Mouse (Mus musculus): ENCODE results near the gene Thsd4. TPM values are rescaled to one million over a fixed set of nuclear protein-coding genes. Genes with fewer than 3 reads are reported as not detected.

The Thsd4 gene
- polyA plus RNA-seq, 1 experiment from 2014 or later = 3.3 TPM

DNA sequence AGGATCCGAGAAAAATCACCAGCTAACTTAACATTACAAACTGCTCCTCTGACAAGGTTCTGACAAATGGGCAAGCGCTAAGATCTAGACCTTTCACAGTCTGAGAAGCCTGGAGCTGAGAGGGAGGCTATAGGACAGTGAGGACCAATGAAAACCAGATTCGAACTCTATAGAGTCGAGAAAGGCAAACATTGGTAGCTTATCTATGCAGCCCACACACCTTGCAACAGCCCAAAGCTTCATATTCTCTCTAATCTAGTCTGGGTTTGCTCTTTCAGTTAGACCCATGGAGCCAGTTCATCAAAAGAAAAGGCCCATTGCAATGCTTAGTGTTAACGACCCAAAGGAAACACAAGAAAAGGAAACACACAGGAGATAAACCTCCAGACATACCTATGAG is 252.0 kb downstream of the Thsd4 start:
- no peak overlapping the region for H3K4me2 ChIP-seq
- no peaks in the 10 kb centered on the region for H3K27me3 ChIP-seq (replicated peaks)
- H3K4me3 ChIP-seq = no peak overlapping the region
- peak; percentile 86 for ATAC-seq
- no peaks in the 10 kb centered on the region for H3K36me3 ChIP-seq
- H3K4me1 ChIP-seq = peaks cover 31% of the 10 kb centered on the region
- peak overlapping the region; percentile 72 for H3K27ac ChIP-seq
- 43% methylated on average over 5 of the region's 5 CpGs for WGBS (ENCODE audit: insufficient replicate concordance)
- no peaks in the 10 kb centered on the region for H3K9me3 ChIP-seq (replicated peaks)
- no peak overlapping the region for H3K9ac ChIP-seq

DNA sequence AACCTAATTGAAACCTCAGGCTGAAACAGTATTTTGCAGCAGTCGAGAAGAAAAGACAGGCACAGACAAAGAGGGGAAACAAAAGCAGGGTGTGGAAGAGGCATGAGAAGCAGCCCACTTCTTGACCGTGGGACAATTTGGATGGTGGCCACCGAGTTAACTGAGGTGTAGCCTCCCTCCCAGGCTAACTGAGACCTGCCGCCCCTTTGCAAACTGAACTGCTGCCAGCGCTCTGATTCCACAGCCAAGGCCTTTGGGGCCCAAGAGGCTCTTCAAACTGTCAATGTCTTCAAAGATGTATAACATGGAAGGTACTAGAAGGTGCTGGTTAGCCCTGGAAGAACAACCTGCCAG is 254.6 kb downstream of the Thsd4 start:
- no peaks in the 10 kb centered on the region for H3K36me3 ChIP-seq
- 79% methylated on average over 5 of the region's 5 CpGs for WGBS (ENCODE audit: insufficient replicate concordance)
- no peaks in the 10 kb centered on the region for H3K9me3 ChIP-seq (replicated peaks)
- H3K4me3 ChIP-seq = no peak overlapping the region
- H3K27ac ChIP-seq = no peak overlapping the region
- H3K4me2 ChIP-seq = no peak overlapping the region
- no peaks in the 10 kb centered on the region for H3K27me3 ChIP-seq (replicated peaks)
- H3K9ac ChIP-seq = no peak overlapping the region
- no peak for ATAC-seq
- peaks cover 32% of the 10 kb centered on the region for H3K4me1 ChIP-seq

DNA sequence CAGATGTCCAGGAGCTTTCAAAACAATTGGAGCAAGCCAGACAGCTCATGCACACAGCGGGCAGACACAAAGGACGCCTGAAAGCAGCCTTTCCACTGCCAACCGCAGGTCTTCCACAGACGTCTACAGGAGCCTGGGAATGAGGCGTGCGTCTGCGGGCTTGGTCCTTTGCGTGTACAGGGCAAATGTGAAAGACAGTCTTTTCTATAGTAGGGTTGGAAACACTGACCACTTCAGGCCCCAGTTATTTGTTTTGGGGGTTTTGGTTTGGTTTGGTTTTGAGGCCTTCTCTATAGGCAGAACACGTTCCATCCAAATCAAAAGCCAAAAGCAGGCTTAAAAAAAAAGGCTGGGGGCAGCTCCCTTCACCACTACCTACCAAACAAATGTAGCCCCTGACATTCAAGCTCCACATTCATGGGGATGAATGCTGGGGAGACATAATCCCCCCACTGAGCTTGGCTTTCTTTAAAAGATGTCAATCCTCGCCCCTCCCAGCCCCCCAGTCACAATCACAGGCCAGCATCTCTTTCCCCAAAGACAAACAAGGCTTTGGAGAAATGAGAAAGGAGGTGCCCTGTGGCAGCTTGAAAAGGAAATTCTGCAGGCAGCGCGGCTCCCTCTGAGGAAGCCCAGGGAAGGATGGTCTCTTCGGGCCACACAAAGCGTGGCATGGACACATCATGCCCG is 255.1 kb downstream of the Thsd4 start:
- Histone ChIP-seq H3K4me1 (peaks cover 32% of the 10 kb centered on the region), H3K27me3 (replicated peaks) (no peaks in the 10 kb centered on the region), H3K4me2 (no peak overlapping the region), H3K27ac (no peak overlapping the region), H3K9ac (no peak overlapping the region), H3K4me3 (no peak overlapping the region), H3K36me3 (no peaks in the 10 kb centered on the region), H3K9me3 (replicated peaks) (no peaks in the 10 kb centered on the region)
- 80% methylated on average over 15 of the region's 15 CpGs for WGBS (ENCODE audit: insufficient replicate concordance)
- ATAC-seq = no peak

DNA sequence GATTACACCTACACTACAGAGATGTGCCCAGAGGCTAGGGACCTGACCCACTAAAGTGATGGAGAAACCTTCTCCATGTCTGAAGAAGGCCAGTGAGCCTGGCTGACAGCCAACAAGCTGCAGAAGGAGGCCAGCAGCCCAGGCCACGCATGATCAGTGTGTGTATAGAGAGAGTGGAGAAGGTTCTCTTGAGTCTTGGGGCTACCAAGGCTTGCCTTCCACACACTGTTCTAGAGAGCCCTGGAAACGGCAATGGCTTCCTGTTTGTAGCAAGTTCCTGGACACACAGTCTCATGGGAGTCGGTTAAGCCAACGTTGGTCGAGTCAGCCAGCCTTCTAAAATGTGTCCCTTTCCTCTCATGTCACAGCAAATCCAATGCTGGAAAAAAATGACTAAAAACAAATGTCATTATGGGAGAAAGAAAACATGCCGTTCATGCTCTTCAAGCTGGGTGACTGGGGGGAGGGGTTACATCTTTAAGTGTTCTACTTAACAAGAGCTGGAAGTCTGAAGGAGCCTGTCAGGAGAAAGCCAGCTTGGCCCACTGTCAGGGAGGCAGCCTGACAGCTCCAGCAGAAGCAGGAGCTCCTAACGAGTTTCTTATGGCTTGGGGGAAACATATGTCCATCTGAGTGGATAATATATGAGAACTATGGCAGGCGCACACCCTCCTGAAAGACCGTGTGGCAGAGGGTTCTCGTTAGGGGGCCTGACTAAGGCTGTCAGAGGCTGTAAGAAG is 257.1 kb downstream of the Thsd4 start:
- no peak for ATAC-seq
- H3K4me1 ChIP-seq = peaks cover 30% of the 10 kb centered on the region
- H3K9me3 ChIP-seq (replicated peaks) = no peaks in the 10 kb centered on the region
- no peaks in the 10 kb centered on the region for H3K27me3 ChIP-seq (replicated peaks)
- H3K36me3 ChIP-seq = no peaks in the 10 kb centered on the region
- no peak overlapping the region for H3K4me3 ChIP-seq
- H3K4me2 ChIP-seq = no peak overlapping the region
- no peak overlapping the region for H3K27ac ChIP-seq
- H3K9ac ChIP-seq = no peak overlapping the region
- 51% methylated on average over 10 of the region's 10 CpGs for WGBS (ENCODE audit: insufficient replicate concordance)

DNA sequence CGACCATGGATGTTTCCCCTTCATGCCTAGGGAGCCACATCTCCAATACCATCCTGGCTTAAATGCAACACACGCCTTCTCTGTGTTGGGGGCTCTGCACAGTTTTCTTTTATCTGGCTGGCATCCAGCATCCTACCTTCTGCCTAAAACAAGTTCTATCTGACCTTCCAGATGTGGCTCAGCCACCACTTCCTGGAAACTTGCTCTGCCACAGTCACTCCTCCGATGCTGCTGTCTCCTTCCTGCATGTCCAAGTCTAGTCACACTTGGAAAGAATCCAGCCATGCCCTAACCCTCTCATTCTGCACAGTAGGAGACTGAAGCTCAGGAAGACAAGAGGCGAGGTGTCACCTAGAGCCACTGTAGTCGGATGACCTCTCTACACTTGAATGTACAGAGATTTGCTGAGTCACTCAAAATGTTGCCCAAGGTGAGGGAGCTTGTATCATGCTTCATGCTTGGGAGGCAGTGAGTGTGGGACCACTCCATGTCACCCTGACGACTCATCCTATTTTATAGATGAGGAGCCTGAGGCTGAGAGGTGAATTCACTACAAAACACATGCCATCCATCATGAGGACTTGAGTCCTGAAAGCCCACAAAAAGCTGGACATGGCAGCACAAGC is 259.2 kb downstream of the Thsd4 start:
- WGBS (ENCODE audit: insufficient replicate concordance) = 32% methylated on average over 6 of the region's 6 CpGs
- ATAC-seq = peak; percentile 85
- H3K4me2 ChIP-seq = peak overlapping the region; percentile 31

DNA sequence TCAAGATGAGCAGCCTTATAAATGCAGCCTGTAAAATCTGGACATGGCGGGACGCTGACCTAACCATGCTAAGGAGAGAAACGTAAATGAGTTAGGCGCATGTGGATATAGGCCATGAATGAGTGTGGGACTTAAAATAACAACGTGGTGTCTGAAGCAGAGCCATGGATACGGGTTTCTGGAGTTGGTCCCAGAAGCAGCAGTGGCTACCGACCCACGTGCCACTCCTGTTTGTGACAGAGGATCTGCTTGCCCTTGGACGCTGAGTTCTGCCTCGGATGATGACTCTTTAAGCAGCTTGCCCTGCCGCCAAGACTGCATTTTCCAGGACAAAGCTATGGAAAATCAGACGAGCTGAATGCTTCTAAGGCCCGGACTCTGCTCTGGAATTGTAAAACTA is 262.2 kb downstream of the Thsd4 start:
- ATAC-seq = no peak
- H3K27me3 ChIP-seq (replicated peaks) = no peaks in the 10 kb centered on the region
- WGBS (ENCODE audit: insufficient replicate concordance) = 76% methylated on average over 13 of the region's 13 CpGs
- H3K9ac ChIP-seq = no peak overlapping the region
- no peak overlapping the region for H3K27ac ChIP-seq
- no peak overlapping the region for H3K4me3 ChIP-seq
- H3K4me1 ChIP-seq = peaks cover 46% of the 10 kb centered on the region
- H3K36me3 ChIP-seq = no peaks in the 10 kb centered on the region
- H3K4me2 ChIP-seq = no peak overlapping the region
- H3K9me3 ChIP-seq (replicated peaks) = no peaks in the 10 kb centered on the region

More for the DNA sequence above, 259.2 kb downstream of the Thsd4 start:
- Histone ChIP-seq H3K9me3 (replicated peaks) (no peaks in the 10 kb centered on the region), H3K27ac (no peak overlapping the region; the same call in 1 of the 2 replicates), H3K36me3 (no peaks in the 10 kb centered on the region), H3K4me1 (peaks cover 33% of the 10 kb centered on the region), H3K9ac (no peak overlapping the region), H3K4me3 (no peak overlapping the region), H3K27me3 (replicated peaks) (no peaks in the 10 kb centered on the region)

DNA sequence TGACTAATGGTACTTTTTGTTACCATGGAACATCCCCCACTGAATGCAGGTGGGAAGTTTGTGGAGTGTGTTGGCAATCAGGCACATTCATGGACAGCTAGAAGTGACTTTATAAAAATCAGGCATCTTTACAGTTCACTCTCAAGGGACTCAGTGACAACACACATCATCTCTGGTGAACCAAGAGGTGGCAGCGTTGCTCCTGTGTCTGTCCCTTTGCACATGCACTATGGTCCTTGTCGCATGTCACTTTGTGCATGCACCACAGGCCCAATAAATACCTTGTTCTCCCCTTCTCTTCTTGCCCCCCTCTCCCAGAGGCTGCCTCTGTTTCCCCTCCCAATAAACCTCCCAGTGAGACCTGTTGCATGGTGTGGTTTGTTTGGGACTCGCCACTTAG is 270.1 kb downstream of the Thsd4 start:
- H3K4me2 ChIP-seq = no peak overlapping the region
- H3K4me3 ChIP-seq = no peak overlapping the region
- no peaks in the 10 kb centered on the region for H3K36me3 ChIP-seq
- H3K27ac ChIP-seq = no peak overlapping the region
- H3K27me3 ChIP-seq (replicated peaks) = no peaks in the 10 kb centered on the region
- WGBS (ENCODE audit: insufficient replicate concordance) = 61% methylated on average over 3 of the region's 3 CpGs
- no peak for ATAC-seq
- H3K4me1 ChIP-seq = peaks cover 17% of the 10 kb centered on the region
- no peak overlapping the region for H3K9ac ChIP-seq
- H3K9me3 ChIP-seq (replicated peaks) = no peaks in the 10 kb centered on the region

DNA sequence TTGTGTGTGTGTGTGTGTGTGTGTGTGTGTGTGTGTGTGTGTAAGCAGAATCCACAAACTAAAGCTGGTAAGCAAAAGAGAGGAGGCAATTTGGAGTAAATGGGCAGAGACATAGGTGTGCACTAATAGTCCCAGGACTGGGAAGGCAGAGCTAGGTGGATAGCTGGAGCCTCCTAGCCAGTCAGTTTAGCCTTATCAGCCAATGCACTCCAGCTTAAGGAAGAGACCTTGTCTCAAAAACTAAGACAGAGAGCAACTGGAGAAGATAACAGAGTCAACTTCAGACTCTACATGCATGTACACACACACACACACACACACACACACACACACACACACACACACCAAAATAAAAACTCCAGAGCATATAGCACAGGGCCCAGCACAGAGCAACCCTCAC is 271.4 kb downstream of the Thsd4 start:
- H3K4me2 ChIP-seq = no peak overlapping the region
- ATAC-seq = peak; percentile 59; the same call in 1 of the 2 replicates
- no peaks in the 10 kb centered on the region for H3K9me3 ChIP-seq (replicated peaks)
- no peak overlapping the region for H3K9ac ChIP-seq
- no peak overlapping the region for H3K27ac ChIP-seq
- peaks cover 11% of the 10 kb centered on the region for H3K4me1 ChIP-seq
- H3K27me3 ChIP-seq (replicated peaks) = no peaks in the 10 kb centered on the region
- H3K36me3 ChIP-seq = no peaks in the 10 kb centered on the region
- H3K4me3 ChIP-seq = no peak overlapping the region

DNA sequence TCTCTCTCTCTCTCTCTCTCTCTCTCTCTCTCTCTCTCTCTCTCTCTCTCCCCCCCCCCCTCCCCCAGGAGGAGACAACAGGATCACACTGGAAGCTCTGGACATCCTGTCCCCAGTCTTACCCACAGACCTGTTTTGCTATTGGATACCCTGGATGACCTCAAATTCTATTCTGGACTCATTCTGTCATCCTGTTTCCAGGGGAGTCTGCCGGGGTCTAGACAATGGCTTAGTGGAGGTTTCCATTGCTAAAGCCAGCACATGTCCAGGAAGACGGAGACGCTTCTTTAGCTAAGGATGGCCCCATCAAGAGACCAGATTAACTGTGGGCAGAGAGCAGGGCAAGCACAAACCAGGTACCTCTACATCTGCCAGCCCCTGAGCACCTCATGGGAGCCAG is 273.8 kb downstream of the Thsd4 start:
- Histone ChIP-seq H3K4me3 (no peak overlapping the region), H3K36me3 (no peaks in the 10 kb centered on the region), H3K9ac (no peak overlapping the region), H3K4me1 (peaks cover 8% of the 10 kb centered on the region; the same call in 1 of the 2 replicates), H3K4me2 (no peak overlapping the region), H3K9me3 (replicated peaks) (no peaks in the 10 kb centered on the region), H3K27ac (no peak overlapping the region), H3K27me3 (replicated peaks) (no peaks in the 10 kb centered on the region)
- 69% methylated on average over 3 of the region's 3 CpGs for WGBS (ENCODE audit: insufficient replicate concordance)
- ATAC-seq = no peak

DNA sequence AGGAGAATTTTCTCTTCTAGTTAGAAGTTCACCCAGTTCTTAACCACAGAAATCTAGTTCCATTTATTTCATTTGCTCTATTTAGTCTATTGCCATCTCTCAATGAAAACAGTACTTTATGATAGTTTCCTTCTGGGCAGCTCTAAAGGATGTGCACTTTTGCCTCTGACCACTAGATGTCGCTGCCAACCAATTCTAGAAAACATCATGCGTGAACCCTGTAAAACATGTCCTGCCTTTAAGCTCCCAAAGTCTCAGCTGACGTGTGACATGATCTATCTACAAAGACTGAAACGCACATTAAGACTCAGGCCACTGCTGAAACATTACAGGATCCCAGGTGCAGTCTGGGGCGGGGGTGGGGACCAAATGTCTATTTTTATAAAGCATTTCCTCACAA is 276.9 kb downstream of the Thsd4 start:
- no peak overlapping the region for H3K9ac ChIP-seq
- no peak for ATAC-seq

DNA sequence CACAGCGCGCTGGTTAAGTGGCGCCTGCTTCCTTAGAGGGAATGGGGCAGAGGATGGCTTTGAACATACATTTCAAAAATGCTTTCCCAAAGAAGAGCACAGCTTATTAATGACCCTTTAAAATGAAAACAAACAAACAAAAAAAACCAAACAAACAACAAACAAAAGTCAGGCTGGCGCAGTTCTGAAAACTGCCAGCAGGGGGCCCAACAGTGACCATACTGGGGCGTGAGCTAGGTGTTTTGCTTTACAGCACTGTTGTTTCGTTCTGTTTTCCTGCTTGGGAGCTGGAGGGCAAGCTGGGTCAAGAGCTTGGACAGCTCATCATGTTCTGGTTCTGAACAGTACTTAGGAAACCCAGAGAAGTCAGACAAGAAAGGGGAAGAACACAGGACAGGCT is 278.3 kb downstream of the Thsd4 start:
- Histone ChIP-seq H3K9ac (no peak overlapping the region), H3K4me3 (no peak overlapping the region), H3K27me3 (replicated peaks) (no peaks in the 10 kb centered on the region), H3K4me2 (no peak overlapping the region), H3K27ac (no peak overlapping the region), H3K36me3 (no peaks in the 10 kb centered on the region), H3K4me1 (no peaks in the 10 kb centered on the region), H3K9me3 (replicated peaks) (no peaks in the 10 kb centered on the region)
- WGBS (ENCODE audit: insufficient replicate concordance) = 52% methylated on average over 6 of the region's 6 CpGs
- no peak for ATAC-seq

More for the DNA sequence above, 276.9 kb downstream of the Thsd4 start:
- WGBS (ENCODE audit: insufficient replicate concordance) = 3% methylated on average over 5 of the region's 5 CpGs
- Histone ChIP-seq H3K4me2 (no peak overlapping the region), H3K9me3 (replicated peaks) (no peaks in the 10 kb centered on the region), H3K4me3 (no peak overlapping the region), H3K27ac (no peak overlapping the region), H3K36me3 (no peaks in the 10 kb centered on the region), H3K27me3 (replicated peaks) (no peaks in the 10 kb centered on the region), H3K4me1 (0 out of 2 replicates have a peak, but pooled peaks cover under 1% of the 10 kb centered on the region)

DNA sequence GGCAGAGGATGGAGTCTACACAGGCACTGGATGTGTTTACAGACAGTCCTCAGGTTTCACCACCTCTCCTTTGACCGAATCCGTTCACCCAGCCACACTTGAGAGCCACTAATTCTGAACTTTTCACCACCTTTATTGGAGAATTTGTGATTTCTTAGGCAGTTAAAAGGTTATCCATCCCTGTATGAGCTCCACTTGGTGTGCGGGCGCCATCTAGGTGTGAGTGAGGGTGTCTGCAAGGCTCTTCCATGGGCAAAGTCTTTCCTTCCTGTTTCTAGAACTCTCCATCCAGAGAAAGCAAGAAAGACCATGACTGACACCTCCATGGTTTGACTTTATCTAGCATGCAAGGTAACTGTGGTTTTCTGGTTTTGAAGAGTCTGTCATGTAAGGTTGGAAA is 284.2 kb downstream of the Thsd4 start:
- Histone ChIP-seq H3K9me3 (replicated peaks) (no peaks in the 10 kb centered on the region), H3K4me2 (no peak overlapping the region), H3K27ac (no peak overlapping the region), H3K9ac (no peak overlapping the region), H3K36me3 (no peaks in the 10 kb centered on the region), H3K27me3 (replicated peaks) (no peaks in the 10 kb centered on the region), H3K4me1 (no peaks in the 10 kb centered on the region), H3K4me3 (no peak overlapping the region)
- no peak for ATAC-seq
- 31% methylated on average over 4 of the region's 4 CpGs for WGBS (ENCODE audit: insufficient replicate concordance)
